Mouse (Mus musculus): ENCODE results near the gene Itga11. TPM values are rescaled to one million over a fixed set of nuclear protein-coding genes. Genes with fewer than 3 reads are reported as not detected.
"Not testable (repeated sequence)": the region's sequence is repeated elsewhere in the genome, so short reads cannot be mapped to it uniquely, and the experiment has no call there.

Gene Itga11
- polyA plus RNA-seq, 1 experiment = 1.4 TPM

DNA sequence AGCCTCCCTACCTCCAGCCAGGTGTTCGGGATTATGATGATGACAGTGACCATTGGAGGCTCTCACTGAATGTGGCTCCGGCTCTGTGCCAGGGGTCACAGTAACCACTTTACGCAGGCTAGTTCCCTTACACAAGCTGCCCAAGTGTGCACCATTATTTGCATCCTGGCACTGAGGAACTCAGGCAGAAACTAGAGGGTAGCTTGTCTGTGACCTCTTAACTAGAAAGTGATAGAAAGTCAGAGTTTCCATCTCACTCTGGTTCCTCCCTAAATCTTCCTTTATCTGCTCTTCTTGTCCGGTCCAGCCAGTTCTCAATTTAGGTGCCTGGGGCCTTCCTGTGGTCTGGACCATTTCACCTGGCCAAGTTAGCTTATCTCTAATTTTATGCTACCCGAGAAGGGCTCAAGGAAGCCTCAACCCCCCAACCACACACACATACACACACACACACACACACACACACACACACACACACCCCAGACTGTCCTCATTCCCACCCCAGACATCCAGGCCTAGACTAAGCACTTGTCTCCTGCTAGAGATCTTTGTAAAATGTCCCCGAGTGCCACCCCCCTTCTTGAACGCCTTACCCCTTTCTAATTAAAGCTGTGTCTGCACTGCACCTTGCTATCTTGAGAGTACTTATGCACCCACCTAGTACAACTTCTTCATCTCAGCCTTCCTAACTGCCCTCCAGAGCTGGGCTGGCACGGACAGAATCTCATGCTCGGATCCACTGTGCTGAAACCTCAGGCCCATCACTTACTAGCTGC, 138.9 kb downstream of the Itga11 start:
- Histone ChIP-seq H3K4me1 (ENCODE audit: control insufficient read depth, insufficient read depth, low read length) (peaks cover 12% of the 10 kb centered on the region), H3K9ac (ENCODE audit: low read depth, poor library complexity, severe bottlenecking) (no peak overlapping the region), H3K9me3 (replicated peaks; ENCODE audit: control insufficient read depth, insufficient read depth, low read length, poor library complexity, severe bottlenecking) (no peaks in the 10 kb centered on the region), H3K36me3 (ENCODE audit: control insufficient read depth, insufficient read depth, low read length, poor library complexity, severe bottlenecking) (no peaks in the 10 kb centered on the region), H3K27ac (ENCODE audit: insufficient read depth, low read length) (0 out of 2 replicates have a peak overlapping the region, but pooled peaks have one; percentile 3), H3K27me3 (ENCODE audit: control insufficient read depth, insufficient read depth, low read length, poor library complexity, severe bottlenecking) (no peaks in the 10 kb centered on the region), H3K4me3 (ENCODE audit: low read depth, low read length) (no peak overlapping the region)
- no peak for TF ChIP-seq CTCF (IDR thresholded peaks at IDR 0.05; ENCODE audit: low read depth, low read length)
- TF ChIP-seq POLR2A (IDR thresholded peaks at IDR 0.05; ENCODE audit: insufficient read depth, low read length) = no peak
- no peak for TF ChIP-seq EP300 (IDR thresholded peaks at IDR 0.05; ENCODE audit: insufficient read depth, low read depth, low read length)

DNA sequence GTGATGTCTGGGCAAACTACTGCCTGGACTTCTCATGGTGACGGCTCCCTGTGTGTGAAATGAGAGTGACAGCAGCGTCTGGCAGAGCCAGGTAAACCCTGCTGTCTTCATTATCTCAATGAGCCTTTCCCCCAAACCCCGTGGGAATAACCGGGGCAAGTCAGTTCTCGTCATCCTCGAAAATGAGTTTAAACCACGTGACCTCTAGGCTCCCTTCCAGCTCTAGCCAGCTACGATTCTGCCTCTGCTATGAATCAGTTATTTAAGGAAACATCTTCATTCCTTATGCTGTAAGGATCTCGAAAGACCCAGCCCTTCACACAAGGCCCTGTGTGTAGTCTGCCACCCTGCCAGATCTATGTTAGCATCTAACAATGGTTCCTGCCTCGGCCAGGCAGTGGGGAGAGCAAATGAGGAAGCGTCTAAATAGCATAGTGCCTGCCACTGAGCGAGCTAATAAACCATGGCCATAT, 139.5 kb downstream of the Itga11 start:
- Histone ChIP-seq H3K27me3 (ENCODE audit: control insufficient read depth, insufficient read depth, low read length, poor library complexity, severe bottlenecking) (no peaks in the 10 kb centered on the region), H3K9me3 (replicated peaks; ENCODE audit: control insufficient read depth, insufficient read depth, low read length, poor library complexity, severe bottlenecking) (no peaks in the 10 kb centered on the region), H3K36me3 (ENCODE audit: control insufficient read depth, insufficient read depth, low read length, poor library complexity, severe bottlenecking) (no peaks in the 10 kb centered on the region), H3K9ac (ENCODE audit: low read depth, poor library complexity, severe bottlenecking) (no peak overlapping the region), H3K4me1 (ENCODE audit: control insufficient read depth, insufficient read depth, low read length) (peaks cover 12% of the 10 kb centered on the region), H3K4me3 (ENCODE audit: low read depth, low read length) (no peak overlapping the region), H3K27ac (ENCODE audit: insufficient read depth, low read length) (no peak overlapping the region)
- TF ChIP-seq POLR2A (IDR thresholded peaks at IDR 0.05; ENCODE audit: insufficient read depth, low read length) (no peak), CTCF (IDR thresholded peaks at IDR 0.05; ENCODE audit: low read depth, low read length) (no peak), EP300 (IDR thresholded peaks at IDR 0.05; ENCODE audit: insufficient read depth, low read depth, low read length) (no peak)

DNA sequence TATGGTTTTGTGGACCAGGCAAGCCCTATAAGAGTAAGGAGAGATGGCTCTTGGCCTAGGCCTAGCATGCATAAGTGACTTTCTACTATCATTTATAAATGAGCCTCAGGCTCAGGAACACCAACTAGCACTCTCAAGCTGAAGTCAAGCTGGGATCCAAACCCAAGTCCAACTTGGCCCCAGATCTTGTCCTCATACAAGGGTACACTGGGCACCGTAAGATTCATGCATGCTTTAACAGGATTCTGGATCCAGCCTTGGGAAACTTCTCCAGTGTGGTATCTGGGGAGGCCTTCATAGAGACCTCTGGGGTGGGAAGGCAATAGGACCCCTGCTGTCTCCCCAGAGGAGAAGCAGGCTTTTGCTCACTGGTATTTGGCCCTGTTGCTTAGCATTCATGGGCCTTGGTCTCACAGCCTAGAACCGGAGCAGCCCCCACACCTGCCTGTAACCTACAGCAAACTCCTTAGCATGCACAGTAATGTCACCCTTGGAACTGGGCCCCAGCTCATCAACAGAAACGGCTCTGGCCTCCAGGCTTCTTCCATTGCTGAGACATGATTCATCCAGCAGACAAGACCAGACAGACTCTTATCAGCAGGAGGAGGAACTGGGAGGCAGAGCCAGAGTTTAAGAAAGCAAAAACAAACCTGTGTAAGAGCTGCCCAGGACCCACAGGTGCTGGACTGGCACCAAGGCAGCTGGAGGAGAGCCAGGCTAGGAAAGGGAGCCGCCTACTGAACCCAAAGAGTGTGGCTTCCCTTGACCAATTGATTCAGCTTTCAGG, 140.4 kb downstream of the Itga11 start:
- H3K27ac ChIP-seq (ENCODE audit: insufficient read depth, low read length) = peak overlapping the region; percentile 48
- no peaks in the 10 kb centered on the region for H3K27me3 ChIP-seq (ENCODE audit: control insufficient read depth, insufficient read depth, low read length, poor library complexity, severe bottlenecking)
- H3K9ac ChIP-seq (ENCODE audit: low read depth, poor library complexity, severe bottlenecking) = no peak overlapping the region
- no peak overlapping the region for H3K4me3 ChIP-seq (ENCODE audit: low read depth, low read length)
- no peaks in the 10 kb centered on the region for H3K9me3 ChIP-seq (replicated peaks; ENCODE audit: control insufficient read depth, insufficient read depth, low read length, poor library complexity, severe bottlenecking)
- no peaks in the 10 kb centered on the region for H3K36me3 ChIP-seq (ENCODE audit: control insufficient read depth, insufficient read depth, low read length, poor library complexity, severe bottlenecking)
- H3K4me1 ChIP-seq (ENCODE audit: control insufficient read depth, insufficient read depth, low read length) = peaks cover 12% of the 10 kb centered on the region
- TF ChIP-seq CTCF (IDR thresholded peaks at IDR 0.05; ENCODE audit: low read depth, low read length) (no peak), POLR2A (IDR thresholded peaks at IDR 0.05; ENCODE audit: insufficient read depth, low read length) (no peak), EP300 (IDR thresholded peaks at IDR 0.05; ENCODE audit: insufficient read depth, low read depth, low read length) (no peak)

DNA sequence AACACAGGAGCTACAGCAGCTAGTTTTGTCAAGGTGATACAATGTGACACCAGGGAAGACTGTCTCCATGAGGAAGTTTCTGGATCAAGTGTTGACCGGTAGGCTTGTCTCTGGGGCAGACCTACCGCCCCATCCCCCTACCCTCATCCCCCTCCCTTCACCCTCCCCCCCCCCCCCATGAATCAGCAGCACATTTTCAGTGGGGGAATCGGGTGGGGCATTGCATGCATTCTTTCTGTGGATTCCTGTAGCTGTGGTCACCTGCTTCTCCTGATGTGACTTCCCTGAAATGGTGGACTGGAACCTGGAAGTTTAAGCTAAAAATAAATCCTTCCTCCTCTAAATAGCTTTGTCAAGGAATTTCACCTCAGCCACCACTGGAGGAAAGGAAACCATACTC, 141.9 kb downstream of the Itga11 start:
- no peaks in the 10 kb centered on the region for H3K36me3 ChIP-seq (ENCODE audit: control insufficient read depth, insufficient read depth, low read length, poor library complexity, severe bottlenecking)

DNA sequence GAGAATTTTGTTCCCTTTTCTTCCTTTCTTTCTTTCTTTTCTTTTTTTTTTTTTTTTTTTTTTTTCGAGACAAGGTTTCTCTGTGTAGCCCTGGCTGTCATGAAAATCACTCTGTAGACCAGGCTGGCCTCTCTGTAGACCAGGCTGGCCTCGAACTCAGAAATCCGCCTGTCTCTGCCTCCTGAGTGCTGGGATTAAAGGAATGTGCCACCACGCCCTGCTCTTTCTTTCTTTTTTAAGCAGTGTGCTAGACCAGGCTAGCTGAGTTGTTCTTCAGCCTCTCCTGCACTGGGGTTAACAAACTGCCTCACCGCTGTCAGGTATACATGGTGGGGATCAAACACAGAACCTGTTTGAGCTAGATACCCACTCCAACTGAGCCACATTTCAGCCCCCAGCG, 142.3 kb downstream of the Itga11 start:
- H3K4me1 ChIP-seq (ENCODE audit: control insufficient read depth, insufficient read depth, low read length) = peaks cover 12% of the 10 kb centered on the region
- H3K36me3 ChIP-seq (ENCODE audit: control insufficient read depth, insufficient read depth, low read length, poor library complexity, severe bottlenecking); H3K9ac ChIP-seq (ENCODE audit: low read depth, poor library complexity, severe bottlenecking); H3K27me3 ChIP-seq (ENCODE audit: control insufficient read depth, insufficient read depth, low read length, poor library complexity, severe bottlenecking); H3K4me3 ChIP-seq (ENCODE audit: low read depth, low read length); H3K9me3 ChIP-seq (replicated peaks; ENCODE audit: control insufficient read depth, insufficient read depth, low read length, poor library complexity, severe bottlenecking): not testable (repeated sequence)
- H3K27ac ChIP-seq (ENCODE audit: insufficient read depth, low read length) = peak overlapping the region; percentile 57

More for the DNA sequence above, 141.9 kb downstream of the Itga11 start:
- Histone ChIP-seq H3K9ac (ENCODE audit: low read depth, poor library complexity, severe bottlenecking) (no peak overlapping the region), H3K9me3 (replicated peaks; ENCODE audit: control insufficient read depth, insufficient read depth, low read length, poor library complexity, severe bottlenecking) (no peaks in the 10 kb centered on the region), H3K4me3 (ENCODE audit: low read depth, low read length) (no peak overlapping the region), H3K27ac (ENCODE audit: insufficient read depth, low read length) (peak overlapping the region; percentile 82), H3K27me3 (ENCODE audit: control insufficient read depth, insufficient read depth, low read length, poor library complexity, severe bottlenecking) (no peaks in the 10 kb centered on the region), H3K4me1 (ENCODE audit: control insufficient read depth, insufficient read depth, low read length) (peaks cover 12% of the 10 kb centered on the region)
- TF ChIP-seq POLR2A (IDR thresholded peaks at IDR 0.05; ENCODE audit: insufficient read depth, low read length) (no peak), EP300 (IDR thresholded peaks at IDR 0.05; ENCODE audit: insufficient read depth, low read depth, low read length) (peak; percentile 62; the same call in 1 of the 2 replicates), CTCF (IDR thresholded peaks at IDR 0.05; ENCODE audit: low read depth, low read length) (no peak)

DNA sequence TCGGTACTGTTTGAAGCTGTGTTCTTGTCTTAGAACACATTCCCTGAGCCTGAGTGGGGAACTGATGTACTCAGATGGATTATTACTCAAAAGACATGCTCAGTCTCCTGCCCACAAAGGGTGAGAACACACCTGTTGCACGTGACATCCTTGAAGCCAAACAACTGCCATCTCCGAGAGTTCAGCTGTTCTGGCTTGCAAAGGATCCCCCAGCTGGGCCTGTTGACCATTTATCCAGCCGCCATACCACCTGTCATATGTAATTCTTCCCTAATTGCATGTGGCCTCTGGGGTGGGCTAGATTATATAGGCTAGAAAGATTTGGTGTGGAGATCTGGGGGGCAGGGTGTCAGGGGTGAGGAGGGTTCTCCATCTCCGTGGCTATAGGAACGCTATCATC, 143.2 kb downstream of the Itga11 start:
- TF ChIP-seq EP300 (IDR thresholded peaks at IDR 0.05; ENCODE audit: insufficient read depth, low read depth, low read length) = no peak
- TF ChIP-seq CTCF (IDR thresholded peaks at IDR 0.05; ENCODE audit: low read depth, low read length) = no peak
- TF ChIP-seq POLR2A (IDR thresholded peaks at IDR 0.05; ENCODE audit: insufficient read depth, low read length) = no peak
- Histone ChIP-seq H3K4me1 (ENCODE audit: control insufficient read depth, insufficient read depth, low read length) (peaks cover 12% of the 10 kb centered on the region), H3K4me3 (ENCODE audit: low read depth, low read length) (no peak overlapping the region), H3K36me3 (ENCODE audit: control insufficient read depth, insufficient read depth, low read length, poor library complexity, severe bottlenecking) (no peaks in the 10 kb centered on the region), H3K9ac (ENCODE audit: low read depth, poor library complexity, severe bottlenecking) (no peak overlapping the region), H3K9me3 (replicated peaks; ENCODE audit: control insufficient read depth, insufficient read depth, low read length, poor library complexity, severe bottlenecking) (no peaks in the 10 kb centered on the region), H3K27ac (ENCODE audit: insufficient read depth, low read length) (no peak overlapping the region; the same call in 1 of the 2 replicates), H3K27me3 (ENCODE audit: control insufficient read depth, insufficient read depth, low read length, poor library complexity, severe bottlenecking) (no peaks in the 10 kb centered on the region)
